Mouse (Mus musculus) activated CD4-positive, CD25-positive, alpha-beta regulatory T cell, adult 4 months (primary cell): ENCODE results near the gene Fanca. TPM values are rescaled to one million over a fixed set of nuclear protein-coding genes. Genes with fewer than 3 reads are reported as not detected.
"Not testable (repeated sequence)": the region's sequence is repeated elsewhere in the genome, so short reads cannot be mapped to it uniquely, and the experiment has no call there.

ENCODE experiments used
- ATAC-seq: one replicate; pipeline ENCODE4 v1.8.0; 2017
- polyA plus RNA-seq, 2 experiments: library from polyadenylated mRNA; unstranded; fragments of 100-300 nt; shearing (Covaris generic); gene quantifications; one replicate each; pipeline ENCODE4 v1.2.1; 2017

Gene Fanca
- polyA plus RNA-seq, 2 experiments from 2014 or later, result 4.2 to 5.3 TPM

- no peak for ATAC-seq
Measured at GRCm38 (mm10) chr8:123267926-123268656, 50.3 kb downstream of the Fanca start.

- ATAC-seq, result not testable (repeated sequence)
Measured at GRCm38 (mm10) chr8:123257593-123257992, 60.8 kb downstream of the Fanca start.

- ATAC-seq, result no peak
Measured at GRCm38 (mm10) chr8:123257114-123257513, 61.3 kb downstream of the Fanca start.

- no peak for ATAC-seq
Measured at GRCm38 (mm10) chr8:123255170-123255569, 63.2 kb downstream of the Fanca start.

GRCm38 (mm10) chr8:123254099-123254885 is 64.1 kb downstream of the Fanca start, which contains the start of the genes Zfp276 and Vps9d1:
TSS of gene Zfp276 (plus strand) at chr8:123254195.
TSS of gene Vps9d1 (minus strand) at chr8:123254348.
- ATAC-seq, result peak; percentile 77

GRCm38 (mm10) chr8:123253451-123254098 is 64.8 kb downstream of the Fanca start:
- ATAC-seq, result peak; percentile 14

GRCm38 (mm10) chr8:123252925-123253324 is 65.5 kb downstream of the Fanca start:
- ATAC-seq, result no peak

- no peak for ATAC-seq
Measured at GRCm38 (mm10) chr8:123250940-123251339, 67.4 kb downstream of the Fanca start.

- no peak for ATAC-seq
Measured at GRCm38 (mm10) chr8:123248596-123248995, 69.8 kb downstream of the Fanca start.

GRCm38 (mm10) chr8:123247748-123248147 is 70.6 kb downstream of the Fanca start:
- ATAC-seq, result no peak

- ATAC-seq, result no peak
Measured at GRCm38 (mm10) chr8:123245543-123245942, 72.8 kb downstream of the Fanca start.

GRCm38 (mm10) chr8:123244382-123244781 is 74.0 kb downstream of the Fanca start:
- ATAC-seq, result no peak

- no peak for ATAC-seq
Measured at GRCm38 (mm10) chr8:123243053-123243452, 75.3 kb downstream of the Fanca start.

- ATAC-seq, result no peak
Measured at GRCm38 (mm10) chr8:123242107-123242923, 76.1 kb downstream of the Fanca start.

GRCm38 (mm10) chr8:123239398-123239797 is 79.0 kb downstream of the Fanca start:
- ATAC-seq, result no peak

- ATAC-seq, result peak; percentile 99
Measured at GRCm38 (mm10) chr8:123235520-123236497, 82.6 kb downstream of the Fanca start, which contains the start of gene Spata2l. TSS of gene Spata2l (minus strand) at chr8:123236233.

- ATAC-seq, result no peak
Measured at GRCm38 (mm10) chr8:123234918-123235519, 83.4 kb downstream of the Fanca start.

- no peak for ATAC-seq
Measured at GRCm38 (mm10) chr8:123233760-123234159, 84.6 kb downstream of the Fanca start.

- no peak for ATAC-seq
Measured at GRCm38 (mm10) chr8:123233300-123233699, 85.1 kb downstream of the Fanca start.

GRCm38 (mm10) chr8:123232553-123232952 is 85.8 kb downstream of the Fanca start:
- no peak for ATAC-seq
